Mouse (Mus musculus) C2C12 (cell line): ENCODE data around the gene Cenpi. TPM values are rescaled to one million over a fixed set of nuclear protein-coding genes. Genes with fewer than 3 reads are reported as not detected.

Experiments used
- H3K27me3 ChIP-seq: one replicate; pipeline ENCODE4 v1.6.1; 2011; ENCODE audit not compliant: control insufficient read depth, insufficient read depth, insufficient read length
- H3K36me3 ChIP-seq: one replicate; pipeline ENCODE4 v1.6.1; 2011; ENCODE audit not compliant: control insufficient read depth, insufficient read depth
- H3K4me3 ChIP-seq: one replicate; pipeline ENCODE4 v1.5.1; 2011; ENCODE audit warnings: mild to moderate bottlenecking, control low read depth; ENCODE audit not compliant: poor library complexity, insufficient read depth, severe bottlenecking
- H3K79me2 ChIP-seq: one replicate; pipeline ENCODE4 v1.6.1; 2011; ENCODE audit not compliant: control insufficient read depth, insufficient read depth
- H3K79me3 ChIP-seq: one replicate; pipeline ENCODE4 v1.6.1; 2011; ENCODE audit warnings: low read depth, control low read depth
- H3ac ChIP-seq: one replicate; pipeline ENCODE3; 2011; ENCODE audit warnings: low read depth; ENCODE audit not compliant: control insufficient read depth, insufficient read length
- CEBPB ChIP-seq: IDR thresholded peaks from one replicate; pipeline ENCODE4 v1.6.1; 2011; ENCODE audit warnings: low read depth, mild to moderate bottlenecking, control low read depth, moderate library complexity
- CTCF ChIP-seq: IDR thresholded peaks from one replicate; pipeline ENCODE4 v1.5.1; 2011; ENCODE audit not compliant: control insufficient read depth, insufficient read depth, insufficient read length
- FOSL1 ChIP-seq: IDR thresholded peaks from one replicate; pipeline ENCODE4 v1.8.0; 2011; ENCODE audit warnings: mild to moderate bottlenecking, low read length; ENCODE audit not compliant: poor library complexity, insufficient read depth, severe bottlenecking
- MAX ChIP-seq: IDR thresholded peaks from one replicate; pipeline ENCODE4 v1.6.1; 2011; ENCODE audit warnings: mild to moderate bottlenecking, control low read depth
- MYOD1 ChIP-seq: IDR thresholded peaks from one replicate; pipeline ENCODE4 v1.6.1; 2011; ENCODE audit warnings: low read depth; ENCODE audit not compliant: control insufficient read depth, insufficient read length
- MYOG ChIP-seq: IDR thresholded peaks from one replicate; pipeline ENCODE4 v1.6.1; 2011; ENCODE audit not compliant: control insufficient read depth, insufficient read length; ENCODE audit errors: extremely low read depth
- USF1 ChIP-seq: IDR thresholded peaks from one replicate; pipeline ENCODE4 v1.6.1; 2011; ENCODE audit warnings: low read depth, mild to moderate bottlenecking, control low read depth, moderate library complexity
- polyA plus RNA-seq: library from polyadenylated mRNA; unstranded; fragments of >200 nt; fragmentation: generic; extraction: Trizol; gene quantifications from one replicate; pipeline ENCODE4 v1.2.1, GENCODE M21; 2012; ENCODE audit warnings: missing spikeins

The Cenpi gene
- polyA plus RNA-seq, 1 experiment = 10.8 TPM

- Histone ChIP-seq H3K27me3 (no peaks in the 10 kb centered on the region), H3K79me3 (no peaks in the 10 kb centered on the region), H3K4me3 (no peak overlapping the region), H3ac (no peak overlapping the region), H3K79me2 (no peaks in the 10 kb centered on the region), H3K36me3 (no peaks in the 10 kb centered on the region)
- TF ChIP-seq MYOD1 (no peak), MYOG (no peak), CTCF (no peak), CEBPB (no peak), FOSL1 (no peak), USF1 (no peak)
Observed at GRCm38 (mm10) chrX:134371279-134371678, 63.4 kb downstream of the Cenpi start.

DNA sequence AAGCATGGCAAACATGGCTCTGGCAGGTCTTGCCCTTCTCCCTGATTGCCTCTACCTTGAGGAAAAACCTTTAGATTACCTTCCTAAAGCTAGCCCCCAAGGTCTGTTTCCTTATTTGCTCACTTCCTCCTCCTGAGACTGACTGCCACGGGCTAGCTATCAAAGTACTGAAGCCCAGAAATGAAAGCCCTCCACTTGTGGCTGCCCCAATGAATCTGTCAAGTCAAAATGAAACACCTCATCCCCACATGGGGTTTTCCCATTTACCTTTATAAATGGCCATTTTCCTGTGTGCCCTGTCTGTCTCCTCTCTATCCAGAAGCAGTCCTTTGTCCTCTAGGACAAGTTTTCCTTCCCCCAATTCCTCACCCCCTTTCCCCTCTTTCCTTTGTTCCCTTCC is 66.3 kb downstream of the Cenpi start:
- no peaks in the 10 kb centered on the region for H3K36me3 ChIP-seq
- TF ChIP-seq USF1 (no peak), CTCF (no peak), MYOG (no peak), MYOD1 (no peak), FOSL1 (no peak), MAX (no peak), CEBPB (no peak)
- H3K27me3 ChIP-seq = no peaks in the 10 kb centered on the region
- H3ac ChIP-seq = no peak overlapping the region
- no peaks in the 10 kb centered on the region for H3K79me2 ChIP-seq
- no peak overlapping the region for H3K4me3 ChIP-seq
- H3K79me3 ChIP-seq = no peaks in the 10 kb centered on the region

DNA sequence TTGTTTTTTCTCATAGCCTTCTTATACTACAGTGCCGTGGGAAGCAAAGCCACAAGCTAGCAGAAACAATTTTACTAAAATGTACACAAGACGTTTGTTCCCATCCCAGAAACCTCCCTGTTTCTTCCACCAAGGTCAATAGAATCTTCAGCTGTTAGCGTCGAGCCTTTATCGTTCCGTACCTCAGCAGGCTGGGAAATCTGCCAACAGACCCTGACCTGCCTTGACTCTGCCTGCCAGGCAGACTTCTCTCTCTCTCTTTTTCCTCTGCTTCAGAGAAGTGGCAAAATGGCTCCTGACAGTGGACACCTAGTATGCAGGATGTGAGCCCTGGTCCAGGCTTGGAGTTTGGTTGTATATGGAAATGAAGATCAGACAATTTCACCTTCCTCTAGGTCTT is 77.0 kb downstream of the Cenpi start:
- H3K36me3 ChIP-seq = no peaks in the 10 kb centered on the region
- no peaks in the 10 kb centered on the region for H3K27me3 ChIP-seq
- H3K79me2 ChIP-seq = no peaks in the 10 kb centered on the region
- TF ChIP-seq MYOG (no peak), MYOD1 (no peak), MAX (no peak), FOSL1 (no peak), CTCF (no peak), USF1 (no peak), CEBPB (no peak)
- H3ac ChIP-seq = no peak overlapping the region
- H3K79me3 ChIP-seq = no peaks in the 10 kb centered on the region
- H3K4me3 ChIP-seq = no peak overlapping the region

GRCm38 (mm10) chrX:134398972-134399371 is 91.1 kb downstream of the Cenpi start:
- no peaks in the 10 kb centered on the region for H3K27me3 ChIP-seq
- H3K36me3 ChIP-seq = no peaks in the 10 kb centered on the region
- no peaks in the 10 kb centered on the region for H3K79me3 ChIP-seq
- no peak overlapping the region for H3ac ChIP-seq
- no peak for TF ChIP-seq FOSL1
- TF ChIP-seq CTCF = no peak
- TF ChIP-seq USF1 = no peak
- no peak for TF ChIP-seq CEBPB
- no peak for TF ChIP-seq MYOG
- no peak overlapping the region for H3K4me3 ChIP-seq
- no peaks in the 10 kb centered on the region for H3K79me2 ChIP-seq

DNA sequence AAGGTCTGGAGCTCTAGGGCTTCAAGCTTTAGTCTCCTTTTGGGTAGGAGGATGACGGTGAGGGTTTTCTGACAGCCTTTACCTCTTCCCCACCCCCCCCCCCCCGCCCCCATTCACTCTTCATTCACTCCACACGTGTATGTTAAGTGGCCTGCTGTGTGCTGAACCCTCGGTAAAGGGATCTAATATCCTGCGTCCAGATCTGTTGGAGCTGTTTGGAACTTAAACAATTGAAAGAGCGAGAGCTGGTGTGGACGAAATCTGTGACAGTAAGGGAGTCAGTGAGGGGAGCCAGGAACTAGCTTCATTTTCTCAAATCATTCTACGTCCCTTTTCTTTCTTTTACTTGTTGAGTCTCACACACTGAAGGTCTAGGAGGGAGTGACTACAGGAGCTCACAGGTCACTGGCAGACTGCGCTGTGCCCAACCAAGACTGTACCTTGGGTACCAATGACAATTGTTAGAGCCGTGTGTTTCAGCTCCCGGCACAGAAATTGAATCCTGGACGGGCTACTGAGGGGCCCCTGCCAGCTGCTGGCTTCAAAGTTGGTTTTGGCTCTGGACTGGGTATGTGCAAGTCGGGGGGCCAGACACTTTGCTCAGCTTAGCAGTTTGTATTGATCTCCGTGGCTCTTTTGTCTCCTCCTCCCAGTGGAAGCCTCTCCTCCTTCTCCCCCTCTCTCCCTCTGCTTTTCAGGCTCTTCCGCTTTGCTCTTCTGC is 96.1 kb downstream of the Cenpi start, which contains the start of gene Drp2:
Gene Drp2 (plus strand): TSS at position 689 of the 721 bp plus-strand sequence.
- H3K79me3 ChIP-seq = no peaks in the 10 kb centered on the region
- TF ChIP-seq FOSL1 (no peak), CTCF (no peak), USF1 (no peak), MYOG (no peak), CEBPB (no peak), MAX (no peak), MYOD1 (no peak)
- no peak within 1 kb of the TSS for H3K4me3 ChIP-seq

GRCm38 (mm10) chrX:134404584-134404955 is 96.7 kb downstream of the Cenpi start:
- H3K27me3 ChIP-seq = no peaks in the 10 kb centered on the region
- no peaks in the 10 kb centered on the region for H3K79me3 ChIP-seq
- no peaks in the 10 kb centered on the region for H3K79me2 ChIP-seq
- no peak overlapping the region for H3K4me3 ChIP-seq
- H3ac ChIP-seq = no peak overlapping the region
- TF ChIP-seq CTCF (no peak), MAX (no peak), MYOG (no peak), USF1 (no peak), FOSL1 (no peak), CEBPB (no peak), MYOD1 (no peak)
- H3K36me3 ChIP-seq = no peaks in the 10 kb centered on the region

More for the DNA sequence above, 96.1 kb downstream of the Cenpi start, which contains the start of gene Drp2:
- no peaks in the 10 kb centered on the region for H3K27me3 ChIP-seq
- H3K79me2 ChIP-seq = no peaks in the 10 kb centered on the region
- no peak within 1 kb of the TSS for H3ac ChIP-seq
- no peaks in the 10 kb centered on the region for H3K36me3 ChIP-seq
